Comparison of ENCODE assay signal across 8 mouse cellular contexts in the genomic region with DNA sequence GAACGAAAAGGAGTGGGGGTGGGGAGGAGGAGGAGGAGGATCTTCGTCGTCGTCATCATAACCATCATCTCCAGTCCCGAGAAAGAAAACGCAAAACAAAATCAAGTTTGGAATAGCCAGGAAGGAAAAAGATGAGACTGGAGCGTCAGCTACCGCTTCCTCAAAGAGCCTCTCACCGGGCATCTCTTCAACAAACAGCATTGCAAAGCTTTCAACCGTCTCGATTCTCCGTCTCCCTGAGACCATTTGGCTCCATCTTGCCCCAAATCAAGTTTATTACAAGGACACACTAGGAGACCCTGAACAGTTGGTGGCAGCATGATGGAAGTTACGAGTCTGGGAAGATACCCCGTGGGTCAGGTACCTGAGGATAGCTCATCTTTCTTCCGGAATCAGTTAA. TPM values are rescaled to one million over a fixed set of nuclear protein-coding genes. Genes with fewer than 3 reads are reported as not detected.
A peak's percentile ranks its signal among the peaks of the same experiment; 100 is the strongest.
DNase-seq lines count a peak whose midpoint lies in the region; ATAC-seq and TF ChIP-seq lines count a peak whose summit lies in the region.

No protein-coding gene starts in this region.

- 5% methylated on average over 15 of the region's 15 CpGs for WGBS in heart, embryonic 13.5 days
- WGBS in hindbrain, embryonic 10.5 days: 10% methylated on average over 15 of the region's 15 CpGs
- 6% methylated on average over 15 of the region's 15 CpGs for WGBS in midbrain, embryonic 12.5 days

- no peak for DNase-seq in heart, postnatal 14 days
- DNase-seq in hindbrain, embryonic 10.5 days (ENCODE audit: low spot score): no peak
- DNase-seq in ovary, adult 18-20 months (ENCODE audit: low spot score): no peak
- DNase-seq in right cerebral cortex, postnatal 36 days (ENCODE audit: low spot score in 2 of 2): no peak
- DNase-seq in spleen, postnatal 4 days (ENCODE audit: low spot score in 2 of 2): no peak

- peaks cover 29% of the 10 kb centered on the region for H3K4me1 ChIP-seq in heart, embryonic 13.5 days
- H3K4me1 ChIP-seq in cortical plate, adult 2 months (ENCODE audit: control insufficient read depth, insufficient read depth, low read length): no peaks in the 10 kb centered on the region
- H3K4me1 ChIP-seq in hindbrain, embryonic 10.5 days (replicated peaks): peaks cover 46% of the 10 kb centered on the region
- peaks cover 23% of the 10 kb centered on the region for H3K4me1 ChIP-seq in midbrain, embryonic 12.5 days

- intact Hi-C loops in heart, postnatal 14 days (cut with DNase I): loop anchor here (2.0 kb wide), 1 partner anchor 20 kb away; no protein-coding TSS in a partner anchor

- no peaks in the 10 kb centered on the region for H3K9me3 ChIP-seq in heart, embryonic 13.5 days
- no peaks in the 10 kb centered on the region for H3K9me3 ChIP-seq in hindbrain, embryonic 10.5 days
- no peaks in the 10 kb centered on the region for H3K9me3 ChIP-seq in midbrain, embryonic 12.5 days

- H3K4me2 ChIP-seq in heart, embryonic 13.5 days: peak overlapping the region; percentile 66
- peak overlapping the region; percentile 61 for H3K4me2 ChIP-seq in midbrain, embryonic 12.5 days (replicated peaks)

- H3K27ac ChIP-seq in heart, embryonic 13.5 days (replicated peaks): no peak overlapping the region
- no peak overlapping the region for H3K27ac ChIP-seq in cortical plate, adult 2 months (ENCODE audit: insufficient read depth, low read length)
- H3K27ac ChIP-seq in hindbrain, embryonic 10.5 days: no peak overlapping the region
- H3K27ac ChIP-seq in midbrain, embryonic 12.5 days (replicated peaks): no peak overlapping the region

- H3K4me3 ChIP-seq in heart, embryonic 13.5 days: peak overlapping the region; percentile 41
- peak overlapping the region; percentile 71 for H3K4me3 ChIP-seq in cortical plate, adult 2 months (ENCODE audit: insufficient read depth, low read length)
- H3K4me3 ChIP-seq in hindbrain, embryonic 10.5 days: peak overlapping the region; percentile 51
- H3K4me3 ChIP-seq in midbrain, embryonic 12.5 days: peak overlapping the region; percentile 37

- TF ChIP-seq POLR2A in cortical plate, adult 2 months (IDR thresholded peaks at IDR 0.05; ENCODE audit: extremely low read depth, insufficient read depth, low read length): no peak

- H3K9ac ChIP-seq in heart, embryonic 13.5 days: no peak overlapping the region
- no peak overlapping the region for H3K9ac ChIP-seq in midbrain, embryonic 12.5 days (replicated peaks)

- no peaks in the 10 kb centered on the region for H3K36me3 ChIP-seq in heart, embryonic 13.5 days
- H3K36me3 ChIP-seq in hindbrain, embryonic 10.5 days: no peaks in the 10 kb centered on the region
- H3K36me3 ChIP-seq in midbrain, embryonic 12.5 days: no peaks in the 10 kb centered on the region

- no peak for TF ChIP-seq CTCF in cortical plate, adult 2 months (IDR thresholded peaks at IDR 0.05; ENCODE audit: extremely low read depth, insufficient read depth, low read length)

- no peak for ATAC-seq in heart, embryonic 13.5 days (ENCODE audit: extremely low read depth, insufficient number of reproducible peaks, low FRiP score, low TSS enrichment)
- no peak for ATAC-seq in midbrain, embryonic 12.5 days (ENCODE audit: low FRiP score, low read depth)

- H3K27me3 ChIP-seq in heart, embryonic 13.5 days (replicated peaks): peaks cover 49% of the 10 kb centered on the region
- H3K27me3 ChIP-seq in hindbrain, embryonic 10.5 days (ENCODE audit: insufficient read depth, poor library complexity, severe bottlenecking): peaks cover 59% of the 10 kb centered on the region
- peaks cover 59% of the 10 kb centered on the region for H3K27me3 ChIP-seq in midbrain, embryonic 12.5 days

RNA-seq across cellular contexts. Expression of a gene that starts 0.4 kb away (rescaled TPM):
- 2.5 and 3.0 TPM in 2 replicates for polyA plus RNA-seq in heart, embryonic 13.5 days (2015; fragmentation: Nextera tagmentation; extraction: Ambion mirVana)
- total RNA-seq in heart, postnatal 14 days (2021): 10 to 100 TPM; 63.6 to 82.3 TPM
- 87.7 and 88.1 TPM in 2 replicates for polyA plus RNA-seq in cortical plate, adult 2 months (2012; rRNA removed)
- polyA plus RNA-seq in hindbrain, embryonic 10.5 days (2016; fragmentation: Nextera tagmentation; extraction: Ambion mirVana): 6.0 and 10.0 TPM in 2 replicates
- 4.5 and 4.7 TPM in 2 replicates for polyA plus RNA-seq in midbrain, embryonic 12.5 days (2016; fragmentation: Nextera tagmentation; extraction: Ambion mirVana)

RNA-seq across cellular contexts. Expression of a gene that starts 41.0 kb away (rescaled TPM):
- polyA plus RNA-seq in heart, embryonic 13.5 days (2015; fragmentation: Nextera tagmentation; extraction: Ambion mirVana): 38.6 and 46.0 TPM in 2 replicates
- 1 to 10 TPM; 8.5 to 8.6 TPM for total RNA-seq in heart, postnatal 14 days (2021)
- 47.6 and 53.4 TPM in 2 replicates for polyA plus RNA-seq in cortical plate, adult 2 months (2012; rRNA removed)
- 87.0 and 93.5 TPM in 2 replicates for polyA plus RNA-seq in hindbrain, embryonic 10.5 days (2016; fragmentation: Nextera tagmentation; extraction: Ambion mirVana)
- polyA plus RNA-seq in midbrain, embryonic 12.5 days (2016; fragmentation: Nextera tagmentation; extraction: Ambion mirVana): 58.1 and 62.4 TPM in 2 replicates
